In the genomic region with DNA sequence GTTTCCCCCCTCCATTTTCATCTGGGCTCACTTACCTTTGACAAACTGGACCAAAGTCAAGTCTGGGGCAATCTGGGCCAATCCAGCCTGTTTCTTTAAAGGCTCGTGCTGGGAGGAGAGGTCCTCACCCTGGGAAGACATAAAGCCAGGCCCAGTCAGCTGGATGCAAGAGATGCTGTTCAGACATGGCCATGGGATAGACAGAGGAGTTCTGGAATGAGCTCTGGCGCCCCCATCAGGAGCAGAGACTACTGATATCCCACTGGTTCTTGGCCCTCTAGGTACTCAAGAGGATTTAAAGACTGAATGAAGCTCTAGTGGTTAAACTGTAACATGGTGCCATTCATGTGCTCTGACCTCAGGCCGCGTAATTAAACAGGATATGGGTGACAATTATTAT, we compare ENCODE assay signal across 22 mouse cellular contexts. TPM values are rescaled to one million over a fixed set of nuclear protein-coding genes. Genes with fewer than 3 reads are reported as not detected.
DNase-seq lines count a peak whose midpoint lies in the region; ATAC-seq and TF ChIP-seq lines count a peak whose summit lies in the region.
"Had no signal": no experiment of that assay in that cellular context is flagged by ENCODE, and none has a peak within 500 bp of the region (broad histone marks: within the 10 kb centered on the region; RNA-seq: fewer than 3 reads in every experiment).

No protein-coding gene starts in this region.

- peak; percentile 88 for DNase-seq in heart, adult 11 months
- DNase-seq in heart, embryonic 10.5 days (ENCODE audit: low spot score) = no peak
- DNase-seq in liver, adult 2 months (ENCODE audit: extremely low read depth, low read depth, low spot score) = no peak
- DNase-seq in c-Kit-positive CD71-positive TER-119-negative erythroid progenitor cells, embryonic 14.5 days (ENCODE audit: low read depth) = peak; percentile 10
- peak; percentile 28 for DNase-seq in thymus, postnatal 14 days
- DNase-seq in limb, embryonic 10.5 days (ENCODE audit: low spot score) = no peak
- DNase-seq: adrenal gland, adult 8-10 months; cerebellum, adult 18-20 months; gastrocnemius, postnatal 14 days; heart, postnatal 10 days; kidney, adult 11 months; kidney, postnatal 14 days; lung, postnatal 10 days; right cerebral cortex, postnatal 4 days had no signal

- TF ChIP-seq POLR2A in liver, adult 2 months (IDR thresholded peaks at IDR 0.05; ENCODE audit: extremely low read depth, insufficient read depth, low read length) = no peak

- no peak overlapping the region for H3K27ac ChIP-seq in heart, embryonic 10.5 days
- H3K27ac ChIP-seq in liver, adult 2 months (replicated peaks; ENCODE audit: insufficient read depth, low read depth, low read length) = no peak overlapping the region
- no peak overlapping the region for H3K27ac ChIP-seq in liver, embryonic 12.5 days
- no peak overlapping the region for H3K27ac ChIP-seq in limb, embryonic 10.5 days
- H3K27ac ChIP-seq: embryonic facial prominence, embryonic 10.5 days; forebrain, embryonic 15.5 days; hindbrain, embryonic 14.5 days; neural tube, embryonic 15.5 days had no signal

- H3K27me3 ChIP-seq in heart, embryonic 10.5 days (ENCODE audit: insufficient read depth, poor library complexity, severe bottlenecking) = peaks cover 22% of the 10 kb centered on the region
- no peaks in the 10 kb centered on the region for H3K27me3 ChIP-seq in liver, adult 2 months (ENCODE audit: control insufficient read depth, insufficient read depth, low read length)
- H3K27me3 ChIP-seq in liver, embryonic 12.5 days (replicated peaks) = peaks cover 21% of the 10 kb centered on the region
- H3K27me3 ChIP-seq in limb, embryonic 10.5 days (ENCODE audit: low read depth, poor library complexity, severe bottlenecking) = no peaks in the 10 kb centered on the region
- H3K27me3 ChIP-seq: forebrain, embryonic 15.5 days; neural tube, embryonic 15.5 days had no signal

- H3K4me3 ChIP-seq in heart, embryonic 10.5 days = no peak overlapping the region
- H3K4me3 ChIP-seq in liver, adult 2 months (ENCODE audit: insufficient read depth, low read depth, low read length) = no peak overlapping the region
- H3K4me3 ChIP-seq in liver, embryonic 12.5 days = no peak overlapping the region
- H3K4me3 ChIP-seq in limb, embryonic 10.5 days = no peak overlapping the region
- H3K4me3 ChIP-seq: embryonic facial prominence, embryonic 10.5 days; erythroblast, embryonic 14.5 days; forebrain, embryonic 15.5 days; neural tube, embryonic 15.5 days had no signal

- H3K9ac ChIP-seq in liver, adult 2 months (ENCODE audit: low read depth, low read length) = no peak overlapping the region
- H3K9ac ChIP-seq in liver, embryonic 12.5 days = no peak overlapping the region
- H3K9ac ChIP-seq: forebrain, embryonic 15.5 days; hindbrain, embryonic 14.5 days; neural tube, embryonic 15.5 days had no signal

- peak; percentile 29; the same call in 1 of the 2 replicates for TF ChIP-seq CTCF in liver, adult 2 months (IDR thresholded peaks at IDR 0.05; ENCODE audit: low read depth, low read length)

- H3K9me3 ChIP-seq in heart, embryonic 10.5 days = no peaks in the 10 kb centered on the region
- H3K9me3 ChIP-seq in liver, embryonic 12.5 days (replicated peaks) = no peaks in the 10 kb centered on the region
- H3K9me3 ChIP-seq in limb, embryonic 10.5 days (replicated peaks) = no peaks in the 10 kb centered on the region
- H3K9me3 ChIP-seq: embryonic facial prominence, embryonic 10.5 days; forebrain, embryonic 15.5 days; neural tube, embryonic 15.5 days had no signal

- WGBS in heart, embryonic 10.5 days = 72% methylated on average over 4 of the region's 4 CpGs
- WGBS in liver, adult 2 months = 81% methylated on average over 4 of the region's 4 CpGs
- 58% methylated on average over 4 of the region's 4 CpGs for WGBS in liver, embryonic 12.5 days (ENCODE audit: insufficient replicate concordance)
- 79% methylated on average over 4 of the region's 4 CpGs for WGBS in limb, embryonic 10.5 days

- H3K4me2 ChIP-seq in liver, embryonic 12.5 days = no peak overlapping the region
- H3K4me2 ChIP-seq: forebrain, embryonic 15.5 days; hindbrain, embryonic 14.5 days; neural tube, embryonic 15.5 days had no signal

- no peaks in the 10 kb centered on the region for H3K79me2 ChIP-seq in liver, adult 2 months (ENCODE audit: control insufficient read depth, insufficient read depth, low read length)

- H3K4me1 ChIP-seq in heart, embryonic 10.5 days = peaks cover 21% of the 10 kb centered on the region
- H3K4me1 ChIP-seq in liver, adult 2 months (ENCODE audit: control insufficient read depth, insufficient read depth, low read length) = no peaks in the 10 kb centered on the region
- H3K4me1 ChIP-seq in liver, embryonic 12.5 days = peaks cover 6% of the 10 kb centered on the region; the same call in 1 of the 2 replicates
- peaks cover 10% of the 10 kb centered on the region for H3K4me1 ChIP-seq in limb, embryonic 10.5 days
- H3K4me1 ChIP-seq: forebrain, embryonic 15.5 days had no signal

- ATAC-seq in liver, embryonic 12.5 days = no peak
- ATAC-seq: forebrain, embryonic 15.5 days had no signal

- H3K36me3 ChIP-seq in heart, embryonic 10.5 days = no peaks in the 10 kb centered on the region
- H3K36me3 ChIP-seq in liver, adult 2 months (ENCODE audit: control insufficient read depth, insufficient read depth, low read length) = peaks cover 53% of the 10 kb centered on the region
- no peaks in the 10 kb centered on the region for H3K36me3 ChIP-seq in liver, embryonic 12.5 days
- no peaks in the 10 kb centered on the region for H3K36me3 ChIP-seq in limb, embryonic 10.5 days
- H3K36me3 ChIP-seq: embryonic facial prominence, embryonic 10.5 days; forebrain, embryonic 15.5 days; neural tube, embryonic 15.5 days had no signal

RNA-seq across cellular contexts. Expression of gene Slco2b1, which starts 40.2 kb away (rescaled TPM):
- polyA plus RNA-seq in heart, embryonic 10.5 days (2016; fragmentation: Nextera tagmentation; extraction: Ambion mirVana) = 0.39 and 0.44 TPM in 2 replicates
- 107 and 115 TPM in 2 replicates for total RNA-seq in liver, adult 2 months (2014; rRNA removed)
- polyA plus RNA-seq in liver, adult 2 months (2012; rRNA removed) = 134 and 139 TPM in 2 replicates
- 0.29 and 0.45 TPM in 2 replicates for polyA plus RNA-seq in liver, embryonic 12.5 days (2016; fragmentation: Nextera tagmentation; extraction: Ambion mirVana)
- polyA plus RNA-seq in limb, embryonic 10.5 days (2016; fragmentation: Nextera tagmentation; extraction: Ambion mirVana) = 0.92 and 1.6 TPM in 2 replicates
- polyA plus RNA-seq: C2C12; erythroblast, embryonic 14.5 days had no signal

RNA-seq across cellular contexts. Expression of gene Tpbgl, which starts 44.0 kb away (rescaled TPM):
- polyA plus RNA-seq in heart, embryonic 10.5 days (2016; fragmentation: Nextera tagmentation; extraction: Ambion mirVana) = 0.89 and 1.2 TPM in 2 replicates
- total RNA-seq in liver, adult 2 months (2014; rRNA removed) = 1.9 and 2.8 TPM in 2 replicates
- polyA plus RNA-seq in liver, adult 2 months (2012; rRNA removed) = 6.3 and 6.4 TPM in 2 replicates
- 0.31 and 0.42 TPM in 2 replicates for polyA plus RNA-seq in liver, embryonic 12.5 days (2016; fragmentation: Nextera tagmentation; extraction: Ambion mirVana)
- polyA plus RNA-seq in limb, embryonic 10.5 days (2016; fragmentation: Nextera tagmentation; extraction: Ambion mirVana) = 0.05 TPM in 1 of 2 replicates, not detected in the other
- polyA plus RNA-seq: C2C12 had no signal

RNA-seq across cellular contexts. Expression of gene Olfr520, which starts 59.2 kb away (rescaled TPM):
- polyA plus RNA-seq in heart, embryonic 10.5 days (2016; fragmentation: Nextera tagmentation; extraction: Ambion mirVana) = 0.16 TPM in 1 of 2 replicates, not detected in the other
- total RNA-seq in liver, adult 2 months (2014; rRNA removed) = not detected in 2 replicates
- polyA plus RNA-seq in liver, adult 2 months (2012; rRNA removed) = not detected in 2 replicates
- polyA plus RNA-seq in liver, embryonic 12.5 days (2016; fragmentation: Nextera tagmentation; extraction: Ambion mirVana) = not detected in 2 replicates
- not detected in 2 replicates for polyA plus RNA-seq in limb, embryonic 10.5 days (2016; fragmentation: Nextera tagmentation; extraction: Ambion mirVana)
- total RNA-seq: adrenal gland, adult 8-10 months had no signal
- polyA plus RNA-seq: C2C12; embryonic facial prominence, embryonic 10.5 days; erythroblast, embryonic 14.5 days; forebrain, embryonic 15.5 days; hindbrain, embryonic 14.5 days; limb, embryonic 14.5 days; neural tube, embryonic 15.5 days had no signal

Comparison
In these comparisons a context has a peak if more than half of its experiments do, and no peak if none do; other contexts are left out.
1. DNase-seq: peak in heart, adult 11 months (single experiment), c-Kit-positive CD71-positive TER-119-negative erythroid progenitor cells, embryonic 14.5 days (single experiment) and thymus, postnatal 14 days (single experiment); none in heart, embryonic 10.5 days (single experiment), liver, adult 2 months (single experiment) and limb, embryonic 10.5 days (single experiment).
2. RNA of gene Slco2b1, which starts 40.2 kb away (polyA plus RNA-seq): 134 to 139 TPM in liver, adult 2 months; 0.92 to 1.6 TPM in limb, embryonic 10.5 days, 0.29 to 0.45 TPM in liver, embryonic 12.5 days and 0.39 to 0.44 TPM in heart, embryonic 10.5 days; every median in the first group is over 10 times any median in the second.